Mouse (Mus musculus) brain, embryonic 14.5 days (tissue): ENCODE results near the gene Zfp784.

Source experiments
- CTCF ChIP-seq: fragments of 200-500 bp; IDR thresholded peaks from 2 replicates; pipeline ENCODE4 v1.5.1; 2012; ENCODE audit warnings: inconsistent platforms, mild to moderate bottlenecking, moderate library complexity, borderline replicate concordance; ENCODE audit not compliant: insufficient read depth, insufficient read length; ENCODE audit errors: extremely low read depth
- POLR2A ChIP-seq: fragments of 200-500 bp; IDR thresholded peaks from 2 replicates; pipeline ENCODE4 v1.6.1; 2012; ENCODE audit warnings: mild to moderate bottlenecking, inconsistent platforms, borderline replicate concordance; ENCODE audit not compliant: poor library complexity, insufficient read depth, insufficient read length, severe bottlenecking; ENCODE audit errors: extremely low read depth

- TF ChIP-seq POLR2A: no peak
- TF ChIP-seq CTCF: no peak
These were observed 7.9 kb upstream of the Zfp784 start for GRCm38 (mm10) chr7:5046112-5046511.
